Mouse (Mus musculus): Measurements from ENCODE around the gene Psmd13. TPM values are rescaled to one million over a fixed set of nuclear protein-coding genes. Genes with fewer than 3 reads are reported as not detected.
A peak's percentile ranks its signal among the peaks of the same experiment; 100 is the strongest.

The Psmd13 gene
- polyA plus RNA-seq, 1 experiment from 2014 or later, result 112 TPM

DNA sequence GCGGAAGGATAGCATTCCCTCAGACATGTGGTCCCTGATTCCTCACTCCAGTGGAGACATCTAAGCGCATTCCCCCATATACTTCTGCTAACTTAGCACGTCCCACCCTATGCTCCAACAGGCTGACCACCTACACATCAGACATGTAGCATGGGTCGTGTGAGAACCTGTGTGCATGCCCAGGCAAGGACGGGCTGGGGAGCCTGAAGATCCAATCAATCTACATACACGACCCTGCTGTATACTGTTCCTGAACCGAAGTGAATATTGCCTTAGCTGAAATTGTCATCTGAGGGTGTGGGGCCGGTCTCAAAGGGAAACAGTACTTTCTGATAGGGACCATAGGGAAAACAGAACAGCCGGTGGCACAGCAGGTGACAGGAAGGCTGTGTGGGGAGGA is 26.6 kb upstream of the Psmd13 start:
- peak overlapping the region; percentile 99 for H3K27ac ChIP-seq (ENCODE audit: low read depth)
- peak overlapping the region; percentile 80 for H3K4me3 ChIP-seq (ENCODE audit: low read depth, low read length)
- H3K36me3 ChIP-seq (replicated peaks; ENCODE audit: insufficient read depth, low read length), result peaks cover 39% of the 10 kb centered on the region
- H3K9me3 ChIP-seq (ENCODE audit: low read length), result no peaks in the 10 kb centered on the region
- ATAC-seq, result no peak
- no peak for TF ChIP-seq EP300 (IDR thresholded peaks at IDR 0.05; ENCODE audit: low read depth)
- no peak for DNase-seq
- peak overlapping the region; percentile 90 for H3K9ac ChIP-seq (replicated peaks)
- peak overlapping the region; percentile 85 for H3K4me2 ChIP-seq (ENCODE audit: low read depth, low read length)
- H3K4me1 ChIP-seq (ENCODE audit: insufficient read depth), result peaks cover 34% of the 10 kb centered on the region
- WGBS (ENCODE audit: insufficient replicate concordance), result 56% methylated on average over 9 of the region's 9 CpGs
- no peaks in the 10 kb centered on the region for H3K27me3 ChIP-seq (ENCODE audit: insufficient read depth, low read length)

DNA sequence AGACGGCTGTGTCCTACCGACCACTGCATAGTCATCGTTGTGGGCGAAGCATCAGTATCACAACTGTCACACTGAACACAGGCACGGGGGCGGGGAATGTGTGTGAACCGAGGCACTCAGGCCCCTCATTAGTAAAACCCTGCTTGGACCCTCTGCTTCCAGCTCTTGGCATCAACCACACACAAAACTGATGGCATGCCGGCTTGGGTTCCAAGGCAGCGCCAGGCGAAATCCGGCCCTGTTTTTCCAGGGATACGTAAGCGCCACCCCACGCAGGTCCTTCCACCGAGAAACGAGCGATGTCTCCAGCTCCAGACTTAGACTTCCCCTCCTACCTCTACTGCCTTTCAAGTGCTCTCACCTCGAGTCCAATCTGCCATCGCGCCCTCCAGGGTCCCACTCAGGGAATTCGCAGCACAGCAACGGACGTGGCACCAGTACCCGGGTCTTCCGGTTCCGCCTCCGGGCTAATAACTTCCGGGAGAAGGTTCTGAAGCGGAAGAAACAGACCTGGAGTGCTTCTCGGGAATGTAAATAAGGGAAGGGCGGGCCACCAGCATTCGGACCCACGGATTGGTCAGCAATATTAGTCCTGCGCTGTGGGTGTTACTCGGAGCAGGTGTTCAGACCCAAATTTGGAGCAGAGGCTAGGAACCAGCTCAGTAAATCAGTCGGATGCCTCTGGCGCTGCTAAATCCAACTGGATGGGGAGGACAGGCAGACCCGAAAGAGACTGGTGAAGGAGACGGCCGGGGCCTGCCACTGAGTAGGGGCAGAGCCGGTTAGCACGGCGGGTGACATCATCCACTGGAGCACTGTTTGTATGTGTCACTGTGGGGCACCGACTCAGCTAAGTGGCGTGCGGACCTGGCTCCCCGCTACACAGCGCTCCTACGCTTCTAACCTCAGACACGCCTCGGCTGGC is 25.6 kb upstream of the Psmd13 start, which contains the start of gene Gm45785:
Gene Gm45785 (minus strand): TSS at position 472 of the 925 bp plus-strand sequence.
- ATAC-seq (peak; percentile 79), DNase-seq (peak; percentile 88)
- H3K4me2 ChIP-seq (ENCODE audit: low read depth, low read length), result peak within 1 kb of the TSS; percentile 85
- no peaks in the 10 kb centered on the region for H3K27me3 ChIP-seq (ENCODE audit: insufficient read depth, low read length)
- H3K4me3 ChIP-seq (ENCODE audit: low read depth, low read length), result peak within 1 kb of the TSS; percentile 80
- peak within 1 kb of the TSS; percentile 90 for H3K9ac ChIP-seq (replicated peaks)
- H3K27ac ChIP-seq (ENCODE audit: low read depth), result peak within 1 kb of the TSS; percentile 99
- peaks cover 34% of the 10 kb centered on the region for H3K4me1 ChIP-seq (ENCODE audit: insufficient read depth)
- H3K9me3 ChIP-seq (ENCODE audit: low read length), result no peaks in the 10 kb centered on the region
- peaks cover 48% of the 10 kb centered on the region for H3K36me3 ChIP-seq (replicated peaks; ENCODE audit: insufficient read depth, low read length)
- under 1% methylated on average over 51 of the region's 51 CpGs for WGBS (ENCODE audit: insufficient replicate concordance)
- peak; percentile 12; the same call in 1 of the 2 replicates for TF ChIP-seq CTCF (IDR thresholded peaks at IDR 0.05; ENCODE audit: low read depth)
- TF ChIP-seq EP300 (IDR thresholded peaks at IDR 0.05; ENCODE audit: low read depth), result peak; percentile 57; the same call in 1 of the 2 replicates

DNA sequence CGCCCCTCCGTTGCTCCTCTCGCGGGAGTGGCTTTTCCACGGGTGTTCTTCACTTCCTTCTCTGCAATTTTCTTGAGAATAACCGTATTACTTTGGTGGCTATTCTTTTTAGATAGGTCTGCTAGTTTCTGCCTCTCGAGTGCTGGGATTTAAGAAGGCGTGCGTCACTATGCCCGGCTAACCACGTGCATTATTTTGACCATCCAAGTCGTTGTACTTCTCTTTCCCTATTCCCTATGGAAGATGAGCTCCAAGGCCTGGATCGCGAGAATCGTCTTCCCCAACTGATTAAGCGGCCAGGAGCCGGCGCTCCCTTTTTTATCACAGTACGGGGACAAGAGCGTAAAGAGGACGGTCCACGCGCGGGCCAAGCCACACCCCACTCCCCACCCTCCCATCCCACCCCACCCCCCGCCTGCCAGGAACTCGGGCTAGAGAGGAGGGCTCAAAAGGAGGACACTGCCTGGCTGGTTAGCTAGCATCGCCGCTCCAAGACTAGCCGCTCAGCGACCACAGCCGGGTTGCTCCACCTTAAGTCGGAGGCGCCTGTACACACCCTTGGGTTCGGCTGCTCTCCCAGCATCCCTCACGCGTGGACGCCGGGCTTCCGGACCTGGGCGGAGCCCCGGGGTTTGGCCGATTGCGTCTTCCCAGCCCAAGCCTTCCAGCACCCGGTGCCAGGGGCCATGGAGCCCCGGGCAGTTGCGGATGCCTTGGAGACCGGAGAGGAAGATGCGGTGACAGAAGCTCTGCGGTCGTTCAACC is 24.8 kb upstream of the Psmd13 start, which contains the start of gene Ric8a:
Gene Ric8a (plus strand): TSS at position 173 of the 765 bp plus-strand sequence.
- ATAC-seq (peak; percentile 71), DNase-seq (peak; percentile 92)
- peaks cover 53% of the 10 kb centered on the region for H3K36me3 ChIP-seq (replicated peaks; ENCODE audit: insufficient read depth, low read length)
- H3K4me1 ChIP-seq (ENCODE audit: insufficient read depth), result peaks cover 34% of the 10 kb centered on the region
- H3K4me3 ChIP-seq (ENCODE audit: low read depth, low read length), result peak within 1 kb of the TSS; percentile 80
- no peaks in the 10 kb centered on the region for H3K27me3 ChIP-seq (ENCODE audit: insufficient read depth, low read length)
- H3K9me3 ChIP-seq (ENCODE audit: low read length), result no peaks in the 10 kb centered on the region
- WGBS (ENCODE audit: insufficient replicate concordance), result 1% methylated on average over 50 of the region's 50 CpGs
- no peak for TF ChIP-seq EP300 (IDR thresholded peaks at IDR 0.05; ENCODE audit: low read depth)
- no peak for TF ChIP-seq CTCF (IDR thresholded peaks at IDR 0.05; ENCODE audit: low read depth)
- peak within 1 kb of the TSS; percentile 90 for H3K9ac ChIP-seq (replicated peaks)
- peak within 1 kb of the TSS; percentile 85 for H3K4me2 ChIP-seq (ENCODE audit: low read depth, low read length)
- H3K27ac ChIP-seq (ENCODE audit: low read depth), result peak within 1 kb of the TSS; percentile 99

DNA sequence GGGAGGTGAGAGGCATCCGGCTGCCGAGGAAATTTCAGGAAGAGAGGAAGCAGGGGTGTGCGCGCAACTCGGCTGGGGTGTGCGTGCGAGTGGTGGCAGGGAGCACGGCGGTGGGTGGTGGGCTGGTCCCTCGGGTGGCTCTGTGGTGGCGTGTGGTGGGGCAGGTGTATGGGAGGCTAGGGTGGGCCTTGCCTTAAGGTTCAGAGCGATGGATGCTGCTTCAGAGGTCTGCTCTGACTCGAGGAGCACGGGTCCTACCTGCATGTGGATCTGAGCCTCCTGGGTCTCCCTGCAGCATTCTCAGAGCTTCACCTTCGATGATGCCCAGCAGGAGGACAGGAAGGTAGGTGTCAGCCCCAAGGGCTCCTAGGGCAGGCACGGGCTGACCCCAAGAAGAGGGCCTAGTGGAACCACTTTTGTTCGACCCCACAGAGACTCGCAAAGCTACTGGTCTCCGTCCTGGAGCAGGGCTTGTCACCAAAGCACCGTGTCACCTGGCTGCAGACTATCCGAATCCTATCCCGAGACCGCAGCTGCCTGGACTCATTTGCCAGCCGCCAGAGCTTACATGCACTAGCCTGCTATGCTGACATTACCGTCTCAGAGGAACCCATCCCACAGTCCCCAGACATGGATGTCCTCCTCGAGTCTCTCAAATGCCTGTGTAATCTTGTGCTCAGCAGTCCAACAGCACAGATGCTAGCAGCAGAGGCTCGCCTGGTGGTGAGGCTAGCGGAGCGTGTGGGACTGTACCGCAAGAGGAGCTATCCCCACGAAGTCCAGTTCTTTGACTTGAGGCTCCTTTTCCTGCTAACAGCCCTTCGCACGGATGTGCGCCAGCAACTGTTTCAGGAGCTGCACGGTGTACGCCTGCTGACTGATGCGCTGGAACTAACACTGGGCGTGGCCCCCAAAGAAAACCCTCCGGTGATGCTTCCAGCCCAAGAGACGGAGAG is 23.9 kb upstream of the Psmd13 start, which contains the start of gene Bet1l:
Gene Bet1l (minus strand): TSS at position 28 of the 956 bp plus-strand sequence.
- Histone ChIP-seq H3K36me3 (replicated peaks; ENCODE audit: insufficient read depth, low read length) (peaks cover 57% of the 10 kb centered on the region), H3K27ac (ENCODE audit: low read depth) (peak within 1 kb of the TSS; percentile 99), H3K4me3 (ENCODE audit: low read depth, low read length) (peak within 1 kb of the TSS; percentile 80), H3K9me3 (ENCODE audit: low read length) (no peaks in the 10 kb centered on the region), H3K27me3 (ENCODE audit: insufficient read depth, low read length) (no peaks in the 10 kb centered on the region), H3K9ac (replicated peaks) (peak within 1 kb of the TSS; percentile 90), H3K4me2 (ENCODE audit: low read depth, low read length) (peak within 1 kb of the TSS; percentile 85), H3K4me1 (ENCODE audit: insufficient read depth) (peaks cover 32% of the 10 kb centered on the region)
- ATAC-seq (peak; percentile 3), DNase-seq (no peak)
- no peak for TF ChIP-seq CTCF (IDR thresholded peaks at IDR 0.05; ENCODE audit: low read depth)
- WGBS (ENCODE audit: insufficient replicate concordance), result 28% methylated on average over 40 of the region's 40 CpGs

DNA sequence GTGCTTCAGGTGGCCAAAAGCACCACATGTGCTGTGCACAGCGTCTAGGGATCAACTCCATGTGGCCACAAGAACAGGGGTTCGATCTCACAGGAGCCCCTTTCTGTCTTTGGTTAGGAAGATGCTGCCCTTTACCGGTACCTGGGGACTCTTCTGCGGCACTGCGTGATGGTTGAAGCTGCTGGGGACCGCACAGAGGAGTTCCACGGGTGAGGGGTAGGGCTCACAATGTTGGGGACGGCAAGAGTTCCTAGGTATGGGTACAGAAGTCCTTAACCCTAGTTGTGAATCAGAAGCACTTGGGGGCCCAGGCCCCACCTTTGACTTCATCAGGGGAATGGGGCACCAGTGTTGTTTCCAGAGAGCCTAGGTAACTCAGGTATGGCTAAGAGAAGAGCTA is 23.0 kb upstream of the Psmd13 start:
- no peak overlapping the region for H3K4me3 ChIP-seq (ENCODE audit: low read depth, low read length)
- DNase-seq (no peak), ATAC-seq (no peak)
- peaks cover 63% of the 10 kb centered on the region for H3K36me3 ChIP-seq (replicated peaks; ENCODE audit: insufficient read depth, low read length)
- H3K4me2 ChIP-seq (ENCODE audit: low read depth, low read length), result peak overlapping the region; percentile 85
- WGBS (ENCODE audit: insufficient replicate concordance), result 84% methylated on average over 8 of the region's 8 CpGs
- H3K4me1 ChIP-seq (ENCODE audit: insufficient read depth), result peaks cover 25% of the 10 kb centered on the region
- H3K27ac ChIP-seq (ENCODE audit: low read depth), result no peak overlapping the region
- peak overlapping the region; percentile 90; the same call in 1 of the 2 replicates for H3K9ac ChIP-seq (replicated peaks)
- no peaks in the 10 kb centered on the region for H3K9me3 ChIP-seq (ENCODE audit: low read length)
- no peaks in the 10 kb centered on the region for H3K27me3 ChIP-seq (ENCODE audit: insufficient read depth, low read length)
- TF ChIP-seq CTCF (IDR thresholded peaks at IDR 0.05; ENCODE audit: low read depth) (no peak), EP300 (IDR thresholded peaks at IDR 0.05; ENCODE audit: low read depth) (no peak)

Measured in liver, postnatal 0 days (tissue).